Mouse (Mus musculus): ENCODE data around the gene Mipep. TPM values are rescaled to one million over a fixed set of nuclear protein-coding genes. Genes with fewer than 3 reads are reported as not detected.

The Mipep gene
- total RNA-seq, 2 experiments from 2014 or later = 30.2 to 31.3 TPM

GRCm38 (mm10) chr14:60756271-60756670, 28.1 kb upstream of the Mipep start:
- DNase-seq (ENCODE audit: low spot score in 2 of 2) = no peak

GRCm38 (mm10) chr14:60757265-60757664, 27.1 kb upstream of the Mipep start:
- no peak for DNase-seq (ENCODE audit: low spot score in 2 of 2)

GRCm38 (mm10) chr14:60757722-60758121, 26.7 kb upstream of the Mipep start:
- no peak for DNase-seq (ENCODE audit: low spot score in 2 of 2)

DNA sequence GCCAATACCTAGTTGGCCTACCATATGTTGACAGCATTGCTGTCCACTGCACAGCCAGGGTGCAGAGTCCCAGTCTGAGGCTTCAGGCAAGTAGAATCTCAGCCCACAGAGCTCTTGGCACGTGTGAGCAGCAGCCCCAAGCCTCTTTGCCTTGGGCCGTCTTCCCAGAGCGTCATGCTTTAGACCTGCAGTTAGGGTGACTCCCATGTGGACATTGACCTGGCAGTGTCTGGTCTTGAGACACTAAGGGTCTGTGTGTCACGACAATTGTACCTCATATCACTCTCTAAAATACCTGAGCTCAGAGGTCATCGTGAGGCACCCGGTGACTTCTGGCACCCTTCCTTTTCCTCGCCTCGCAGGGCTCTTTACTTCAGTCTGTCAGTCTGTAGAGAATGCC, 25.3 kb upstream of the Mipep start:
- no peak for DNase-seq (ENCODE audit: low spot score in 2 of 2)

DNA sequence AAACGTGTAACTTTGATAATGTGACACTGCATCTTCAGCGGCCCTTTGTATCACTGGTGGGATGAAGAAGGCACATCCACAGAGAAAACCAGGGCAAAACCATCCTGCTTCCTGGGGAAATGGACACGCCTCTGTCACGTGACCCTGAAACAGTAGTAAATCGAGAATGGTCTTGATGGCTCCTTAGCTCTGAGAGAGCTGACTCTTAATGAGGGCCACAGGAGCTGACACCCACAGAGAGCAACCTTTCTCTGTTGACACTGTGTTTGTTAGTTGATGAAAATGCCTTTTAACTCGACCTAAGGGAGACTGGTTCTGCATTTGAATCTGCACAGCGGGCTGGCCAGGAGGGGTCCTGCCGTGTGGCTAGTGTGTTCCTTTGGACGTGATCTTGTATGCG, 22.6 kb upstream of the Mipep start:
- DNase-seq (ENCODE audit: low spot score in 2 of 2) = no peak

- no peak for DNase-seq (ENCODE audit: low spot score in 2 of 2)
Measured at GRCm38 (mm10) chr14:60762754-60763153, 21.6 kb upstream of the Mipep start.

- no peak for DNase-seq (ENCODE audit: low spot score in 2 of 2)
Measured at GRCm38 (mm10) chr14:60763746-60764145, 20.6 kb upstream of the Mipep start.

DNA sequence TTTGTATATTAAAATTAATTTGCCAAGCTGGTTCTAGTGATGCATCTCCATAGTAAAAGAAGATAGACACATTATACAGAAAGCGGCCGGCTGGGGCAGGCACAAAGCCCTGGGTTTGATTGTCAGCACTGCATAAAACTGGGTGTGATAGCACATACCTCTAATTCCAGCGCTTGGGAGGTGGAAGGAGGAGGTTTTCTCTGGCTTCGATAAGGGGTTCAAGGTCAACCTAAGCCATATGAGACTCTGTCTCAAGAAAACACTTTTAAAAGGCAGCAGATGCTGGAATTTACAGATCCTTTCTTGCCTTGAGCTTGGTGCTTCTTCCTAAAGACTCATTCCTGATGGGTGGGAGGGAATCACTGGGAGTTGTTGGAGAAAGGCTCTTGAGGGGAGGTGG, 19.8 kb upstream of the Mipep start:
- no peak for DNase-seq (ENCODE audit: low spot score in 2 of 2)

DNA sequence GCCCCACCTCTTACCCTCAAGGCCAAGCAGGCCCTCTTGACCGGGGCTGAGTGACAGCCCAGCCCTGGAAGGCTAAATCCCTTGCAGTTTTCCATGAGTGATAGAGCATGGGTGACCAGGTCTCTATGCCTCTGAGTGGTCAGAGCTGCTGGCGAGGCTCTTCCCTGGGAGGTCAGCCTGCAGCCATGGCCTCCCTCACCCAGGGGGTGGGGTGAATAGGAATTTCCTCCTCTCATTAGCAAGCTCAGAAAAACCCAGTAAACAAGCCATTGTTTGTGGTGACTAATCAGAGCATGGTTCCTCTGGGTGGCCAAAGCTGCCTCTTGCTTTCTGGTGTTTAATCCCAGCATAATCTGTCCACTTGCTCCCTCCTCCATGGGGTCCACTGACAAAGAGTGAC, 19.3 kb upstream of the Mipep start:
- no peak for DNase-seq (ENCODE audit: low spot score in 2 of 2)

DNA sequence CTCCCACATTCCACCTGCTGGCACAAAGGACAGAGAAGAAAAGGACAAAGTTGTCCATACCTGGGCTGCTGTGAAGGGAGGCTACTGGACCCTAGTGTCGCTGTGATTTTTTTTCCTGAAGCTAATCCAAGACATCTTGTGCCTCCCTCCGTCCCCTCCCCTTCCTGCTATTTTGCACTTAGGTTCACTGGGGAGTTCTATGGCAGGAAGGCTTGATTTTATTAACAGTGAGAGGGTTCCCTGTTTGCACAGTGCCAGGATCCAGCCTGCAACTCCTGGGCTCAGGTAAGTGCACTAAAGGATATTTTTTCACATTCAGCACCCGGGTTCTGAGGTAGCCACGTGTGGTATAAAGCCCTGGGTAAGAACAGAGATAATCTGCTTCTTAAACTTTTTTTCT, 16.5 kb upstream of the Mipep start, which contains the start of gene C1qtnf9:
TSS of gene C1qtnf9 (plus strand) at position 251 of the 400 bp plus-strand sequence.
- no peak for DNase-seq (ENCODE audit: low spot score in 2 of 2)

DNA sequence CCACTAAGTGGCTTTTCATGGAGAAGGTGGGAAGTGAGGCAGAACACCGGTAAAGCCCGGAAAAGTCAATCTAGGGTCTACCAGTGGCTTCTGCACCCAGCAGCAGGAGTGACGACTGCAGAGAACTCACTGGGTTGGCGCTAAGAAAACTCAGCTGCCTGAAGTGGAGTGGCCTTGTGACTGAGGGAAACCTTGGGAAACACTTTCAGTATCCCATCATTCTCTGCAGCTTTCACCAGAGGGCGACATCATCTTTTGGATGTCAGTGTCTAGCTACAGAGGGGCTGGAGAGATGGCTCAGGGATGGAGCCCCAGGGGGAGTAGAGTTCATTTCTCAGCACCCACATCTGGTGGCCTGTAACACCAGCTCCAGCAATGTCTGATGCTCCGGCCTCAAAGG, 15.0 kb upstream of the Mipep start:
- DNase-seq (ENCODE audit: low spot score in 2 of 2) = no peak

GRCm38 (mm10) chr14:60770594-60770993, 13.8 kb upstream of the Mipep start:
- DNase-seq (ENCODE audit: low spot score in 2 of 2) = no peak

- peak; percentile 41 to 86 for DNase-seq (ENCODE audit: low spot score in 2 of 2)
Measured at GRCm38 (mm10) chr14:60771057-60771456, 13.3 kb upstream of the Mipep start.

- no peak for DNase-seq (ENCODE audit: low spot score in 2 of 2)
Measured at GRCm38 (mm10) chr14:60773476-60773875, 10.9 kb upstream of the Mipep start.

DNA sequence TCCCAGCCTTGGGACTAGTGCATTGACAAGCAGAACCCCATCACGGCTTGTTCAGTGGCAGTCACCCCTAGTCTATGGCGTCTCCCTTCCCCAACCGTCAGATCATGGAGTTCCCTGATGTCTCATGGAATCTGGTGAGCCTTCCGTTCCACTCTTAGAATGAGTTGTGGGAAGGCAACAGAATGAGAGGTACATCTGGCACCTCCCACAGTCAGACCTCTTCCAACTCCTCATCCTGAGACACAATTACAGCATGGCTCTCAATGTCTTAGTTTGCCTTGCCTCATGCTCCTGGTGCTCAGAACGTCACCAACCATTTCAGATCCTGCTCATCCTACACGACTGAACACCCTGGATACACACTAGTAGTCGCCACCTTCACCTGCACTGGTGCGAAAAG, 7.9 kb upstream of the Mipep start:
- peak in 1 of 2 experiments; percentile 45 for DNase-seq (ENCODE audit: low spot score in 2 of 2)

- DNase-seq (ENCODE audit: low spot score in 2 of 2) = no peak
Measured at GRCm38 (mm10) chr14:60777485-60777919, 6.9 kb upstream of the Mipep start.

GRCm38 (mm10) chr14:60779198-60779597, 5.2 kb upstream of the Mipep start:
- no peak for DNase-seq (ENCODE audit: low spot score in 2 of 2)

DNA sequence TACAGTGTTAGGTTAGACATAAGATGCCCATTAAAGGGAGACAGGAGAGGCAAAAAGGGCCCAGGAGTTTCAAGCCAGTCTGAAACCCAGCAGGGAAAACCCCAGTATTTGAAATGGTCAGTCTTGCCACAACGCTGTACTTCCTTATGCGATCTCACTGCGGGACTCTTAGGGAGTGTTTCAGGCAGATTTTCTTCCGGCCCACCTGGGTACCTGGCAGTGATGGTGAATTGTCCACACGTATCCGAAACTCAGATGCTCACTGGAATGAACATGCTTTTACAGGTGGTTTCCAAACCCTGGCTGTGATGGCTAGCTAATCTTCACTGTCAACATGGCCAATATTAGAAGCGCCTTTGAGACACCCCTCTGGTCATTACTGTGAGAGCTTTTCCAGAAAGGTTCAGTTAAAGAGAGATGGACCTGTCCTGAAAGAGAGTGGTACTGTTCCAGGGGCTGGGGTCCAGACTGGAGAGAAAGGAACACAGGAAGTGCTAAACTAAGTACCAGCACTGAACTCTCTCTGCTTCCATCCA, 2.2 kb upstream of the Mipep start:
- DNase-seq (ENCODE audit: low spot score in 2 of 2) = no peak

DNA sequence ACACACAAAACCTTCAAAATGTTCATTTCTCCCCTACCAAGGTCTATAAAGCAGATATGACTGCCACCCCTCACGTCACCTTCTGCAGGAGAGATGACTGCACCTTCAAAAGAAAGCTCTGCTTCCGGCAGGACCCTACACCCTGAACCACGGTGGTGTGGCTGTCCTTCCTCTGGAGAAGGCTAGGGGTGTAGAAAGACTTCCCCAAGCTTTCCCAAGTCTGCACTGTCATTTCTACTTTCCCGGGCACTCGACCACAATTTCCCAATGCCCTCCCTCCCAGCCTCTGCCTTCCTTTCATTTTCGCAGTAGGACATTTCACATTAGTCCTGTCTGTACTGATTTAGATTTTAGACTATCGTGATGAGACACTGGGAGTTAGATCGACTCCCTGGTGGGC, 1.2 kb upstream of the Mipep start:
- no peak for DNase-seq (ENCODE audit: low spot score in 2 of 2)

DNA sequence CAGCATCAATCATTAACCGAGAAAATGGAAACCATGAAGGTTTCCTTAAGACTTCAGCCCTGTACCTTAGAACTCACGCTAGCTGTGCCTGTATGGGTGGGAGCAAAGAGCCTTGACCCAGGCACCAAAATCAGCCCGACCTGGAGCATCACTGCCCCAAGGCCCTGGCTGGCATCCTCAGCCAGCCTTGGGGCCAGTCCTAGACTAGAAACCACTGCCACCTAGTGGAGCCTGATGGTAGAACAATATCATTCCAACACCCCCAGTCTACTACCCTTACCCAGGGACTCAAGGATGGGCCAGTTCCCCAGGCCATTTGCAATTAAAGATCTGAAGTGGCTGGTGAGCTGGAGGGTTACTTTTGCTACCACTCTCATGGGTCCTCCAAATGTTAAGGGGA, 5.7 kb downstream of the Mipep start:
- peak in 1 of 2 experiments; percentile 71 for DNase-seq (ENCODE audit: low spot score in 2 of 2)

GRCm38 (mm10) chr14:60796600-60797322, 12.4 kb downstream of the Mipep start:
- DNase-seq (ENCODE audit: low spot score in 2 of 2) = peak in 1 of 2 experiments; percentile 21

GRCm38 (mm10) chr14:60797596-60797995, 13.2 kb downstream of the Mipep start:
- DNase-seq (ENCODE audit: low spot score in 2 of 2) = no peak

DNA sequence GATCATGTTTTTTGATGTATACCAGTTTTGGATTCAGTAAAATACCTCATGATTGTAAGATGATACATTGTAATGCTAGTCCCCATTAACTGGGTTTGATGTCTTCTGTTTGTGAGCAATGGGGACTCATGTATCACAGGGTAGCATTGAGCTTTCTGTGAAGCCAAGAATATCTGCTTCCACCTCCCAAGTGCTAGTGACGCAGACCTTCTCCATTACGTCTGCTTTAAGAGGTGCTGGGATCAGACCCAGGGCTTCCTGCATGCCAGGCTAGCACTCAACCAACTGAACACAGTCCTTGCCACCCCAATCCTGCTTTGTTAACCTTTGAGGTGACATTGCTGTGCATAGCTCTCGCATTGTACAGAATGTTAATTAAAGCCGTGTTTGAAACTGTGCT, 14.3 kb downstream of the Mipep start:
- DNase-seq (ENCODE audit: low spot score in 2 of 2) = no peak
